Mouse (Mus musculus) heart, embryonic 12.5 days (tissue): ENCODE measurements around the gene Morn5. TPM values are rescaled to one million over a fixed set of nuclear protein-coding genes. Genes with fewer than 3 reads are reported as not detected.
A peak's percentile ranks its signal among the peaks of the same experiment; 100 is the strongest.

Experiments
- ATAC-seq: fragments of 200-750 bp; cut with Nextera tagmentation; 2 replicates; pipeline ENCODE4 v1.8.0; 2017; ENCODE audit warnings: moderate TSS enrichment, moderate library complexity; ENCODE audit not compliant: insufficient number of reproducible peaks, low FRiP score
- H3K27ac ChIP-seq: fragments of 300-500 bp; sonication (generic); 2 replicates; pipeline ENCODE4 v1.5.1; 2016; ENCODE audit warnings: mild to moderate bottlenecking, moderate library complexity; ENCODE audit not compliant: poor library complexity, severe bottlenecking
- H3K27me3 ChIP-seq: fragments of 300-500 bp; sonication (generic); replicated peaks from 2 replicates; pipeline ENCODE4 v1.6.1; 2016; ENCODE audit warnings: mild to moderate bottlenecking, moderate library complexity
- H3K36me3 ChIP-seq: fragments of 300-500 bp; sonication (generic); 2 replicates; pipeline ENCODE4 v1.6.1; 2016; ENCODE audit warnings: mild to moderate bottlenecking, moderate library complexity
- H3K4me1 ChIP-seq: fragments of 300-500 bp; sonication (generic); replicated peaks from 2 replicates; pipeline ENCODE4 v1.6.1; 2016; ENCODE audit warnings: mild to moderate bottlenecking
- H3K4me2 ChIP-seq: fragments of 300-500 bp; sonication (generic); 2 replicates; pipeline ENCODE4 v1.6.1; 2016; ENCODE audit warnings: mild to moderate bottlenecking, moderate library complexity
- H3K4me3 ChIP-seq: fragments of 300-500 bp; sonication (generic); 2 replicates; pipeline ENCODE4 v1.5.1; 2016; ENCODE audit warnings: mild to moderate bottlenecking
- H3K9ac ChIP-seq: fragments of 300-500 bp; sonication (generic); 2 replicates; pipeline ENCODE4 v1.6.1; 2016; ENCODE audit warnings: mild to moderate bottlenecking, moderate library complexity
- H3K9me3 ChIP-seq: fragments of 300-500 bp; sonication (generic); replicated peaks from 2 replicates; pipeline ENCODE4 v1.6.1; 2016; ENCODE audit warnings: mild to moderate bottlenecking, moderate library complexity
- WGBS: fragments of 180-500 bp; shearing (Covaris S2); methylation state at CpG from one replicate; pipeline ENCODE4 v1.1.7; 2016; 5-methylcytosine and 5-hydroxymethylcytosine counted together
- polyA plus RNA-seq: library from polyadenylated mRNA; unstranded; fragments of >200 nt; fragmentation: Nextera tagmentation; extraction: Ambion mirVana; gene quantifications from 2 replicates; pipeline ENCODE4 v1.2.1, GENCODE M21; 2016

Gene Morn5
- polyA plus RNA-seq, 1 experiment from 2014 or later: not detected

GRCm38 (mm10) chr2:36104956-36105741 lies 55.9 kb downstream of the Morn5 start, which contains the start of gene Lhx6:
Gene Lhx6 (minus strand): TSS chr2:36105408.
- Histone ChIP-seq H3K4me3 (peak within 1 kb of the TSS; percentile 59), H3K4me1 (peaks cover 36% of the 10 kb centered on the region), H3K4me2 (peak within 1 kb of the TSS; percentile 95), H3K27ac (no peak within 1 kb of the TSS), H3K36me3 (no peaks in the 10 kb centered on the region), H3K9me3 (no peaks in the 10 kb centered on the region), H3K9ac (peak within 1 kb of the TSS; percentile 56), H3K27me3 (peaks cover 99% of the 10 kb centered on the region)
- no peak for ATAC-seq
- WGBS: 1% methylated on average over 58 of the region's 58 CpGs

- H3K4me3 ChIP-seq: no peak overlapping the region
- H3K27ac ChIP-seq: no peak overlapping the region
- no peaks in the 10 kb centered on the region for H3K9me3 ChIP-seq
- ATAC-seq: no peak
- 12% methylated on average over 7 of the region's 7 CpGs for WGBS
- peaks cover 22% of the 10 kb centered on the region for H3K4me1 ChIP-seq
- H3K9ac ChIP-seq: no peak overlapping the region
- H3K4me2 ChIP-seq: no peak overlapping the region
- H3K36me3 ChIP-seq: no peaks in the 10 kb centered on the region
- H3K27me3 ChIP-seq: peaks cover 89% of the 10 kb centered on the region
Observed at GRCm38 (mm10) chr2:36108615-36109014, 59.4 kb downstream of the Morn5 start.

GRCm38 (mm10) chr2:36112632-36113031 lies 63.4 kb downstream of the Morn5 start:
- ATAC-seq: no peak
- Histone ChIP-seq H3K27ac (no peak overlapping the region), H3K9me3 (no peaks in the 10 kb centered on the region), H3K4me2 (no peak overlapping the region), H3K9ac (no peak overlapping the region), H3K4me3 (no peak overlapping the region), H3K36me3 (peaks cover 19% of the 10 kb centered on the region), H3K27me3 (peaks cover 50% of the 10 kb centered on the region), H3K4me1 (no peaks in the 10 kb centered on the region)
- 67% methylated on average over 3 of the region's 3 CpGs for WGBS

- no peaks in the 10 kb centered on the region for H3K27me3 ChIP-seq
- peaks cover 76% of the 10 kb centered on the region for H3K36me3 ChIP-seq
- H3K9ac ChIP-seq: no peak overlapping the region
- H3K4me3 ChIP-seq: no peak overlapping the region
- no peak for ATAC-seq
- H3K9me3 ChIP-seq: no peaks in the 10 kb centered on the region
- no peak overlapping the region for H3K4me2 ChIP-seq
- WGBS: 91% methylated on average over 9 of the region's 9 CpGs
- H3K4me1 ChIP-seq: peaks cover 13% of the 10 kb centered on the region; the same call in 1 of the 2 replicates
- no peak overlapping the region for H3K27ac ChIP-seq
Observed at GRCm38 (mm10) chr2:36126795-36127429, 77.7 kb downstream of the Morn5 start.

GRCm38 (mm10) chr2:36127973-36128372 lies 78.7 kb downstream of the Morn5 start:
- no peaks in the 10 kb centered on the region for H3K27me3 ChIP-seq
- no peak for ATAC-seq

GRCm38 (mm10) chr2:36129051-36129450 lies 79.8 kb downstream of the Morn5 start:
- Histone ChIP-seq H3K27ac (no peak overlapping the region), H3K4me1 (peaks cover 13% of the 10 kb centered on the region; the same call in 1 of the 2 replicates), H3K27me3 (no peaks in the 10 kb centered on the region), H3K9ac (no peak overlapping the region), H3K4me3 (no peak overlapping the region), H3K36me3 (peaks cover 76% of the 10 kb centered on the region), H3K9me3 (no peaks in the 10 kb centered on the region), H3K4me2 (no peak overlapping the region)
- WGBS: 64% methylated on average over 3 of the region's 3 CpGs
- ATAC-seq: no peak

More at GRCm38 (mm10) chr2:36127973-36128372, 78.7 kb downstream of the Morn5 start:
- 62% methylated on average over 4 of the region's 4 CpGs for WGBS
- no peak overlapping the region for H3K4me3 ChIP-seq
- H3K9me3 ChIP-seq: no peaks in the 10 kb centered on the region
- no peak overlapping the region for H3K9ac ChIP-seq
- H3K4me2 ChIP-seq: no peak overlapping the region
- H3K36me3 ChIP-seq: peaks cover 75% of the 10 kb centered on the region
- H3K27ac ChIP-seq: no peak overlapping the region
- peaks cover 13% of the 10 kb centered on the region; the same call in 1 of the 2 replicates for H3K4me1 ChIP-seq

Other genes starting within 250 kb of the Morn5 start
- 1.5 and 1.8 TPM in 2 replicates for gene Ttll11, start 69.5 kb upstream of the Morn5 start, polyA plus RNA-seq
- 287 and 300 TPM in 2 replicates for gene Ndufa8, start 52 bp upstream of the Morn5 start, polyA plus RNA-seq
- gene Lhx6, start 56.0 kb downstream of the Morn5 start, polyA plus RNA-seq: 0.46 and 0.55 TPM in 2 replicates
- 26.3 and 34.2 TPM in 2 replicates for gene Mrrf, start 86.9 kb downstream of the Morn5 start, polyA plus RNA-seq
- gene Rbm18, start 87.3 kb downstream of the Morn5 start, polyA plus RNA-seq: 52.4 and 56.1 TPM in 2 replicates
- gene Ptgs1, start 181.0 kb downstream of the Morn5 start, polyA plus RNA-seq: 25.5 and 27.2 TPM in 2 replicates